ENCODE assay signal across 20 mouse cellular contexts in genomic region chr13:95595411-95595810, GRCm38 (mm10). TPM values are rescaled to one million over a fixed set of nuclear protein-coding genes. Genes with fewer than 3 reads are reported as not detected.
DNase-seq lines count a peak whose midpoint lies in the region; ATAC-seq and TF ChIP-seq lines count a peak whose summit lies in the region.
"Had no signal": no experiment of that assay in that cellular context is flagged by ENCODE, and none has a peak within 500 bp of the region (broad histone marks: within the 10 kb centered on the region; RNA-seq: fewer than 3 reads in every experiment).

No protein-coding gene starts in this region.

- TF ChIP-seq CTCF in lung, embryonic 14.5 days (IDR thresholded peaks at IDR 0.05; ENCODE audit: low read depth): no peak

- H3K4me3 ChIP-seq in lung, embryonic 14.5 days (ENCODE audit: low read depth, low read length): no peak overlapping the region
- H3K4me3 ChIP-seq: hindbrain, embryonic 12.5 days; intestine, embryonic 15.5 days; midbrain, embryonic 15.5 days had no signal

- H3K9ac ChIP-seq in lung, embryonic 14.5 days: no peak overlapping the region
- H3K9ac ChIP-seq: forebrain, postnatal 0 days; hindbrain, embryonic 12.5 days; intestine, embryonic 15.5 days; midbrain, embryonic 15.5 days had no signal

- peak; percentile 56 for DNase-seq in adrenal gland, adult 2 months
- DNase-seq in adrenal gland, adult 8-10 months: no peak
- peak; percentile 65 for DNase-seq in lung, embryonic 14.5 days
- no peak for DNase-seq in lung, postnatal 25 days (ENCODE audit: low spot score)
- peak; percentile 60 for DNase-seq in heart, postnatal 25 days (ENCODE audit: low spot score)
- no peak for DNase-seq in frontal cortex, postnatal 25 days (ENCODE audit: low spot score in 2 of 2)
- DNase-seq in left cerebral cortex, postnatal 36 days (ENCODE audit: low spot score in 2 of 2): no peak
- DNase-seq: cerebellum, postnatal 36 days; forebrain, postnatal 0 days; gastrocnemius, postnatal 25 days; kidney, postnatal 25 days; layer of hippocampus, adult 9-11 months; liver; right cerebral cortex, postnatal 14 days; thymus, postnatal 4 days had no signal

- no peak overlapping the region for H3K4me2 ChIP-seq in lung, embryonic 14.5 days
- H3K4me2 ChIP-seq: hindbrain, embryonic 12.5 days; intestine, embryonic 15.5 days; midbrain, embryonic 15.5 days had no signal

- 47% methylated on average over 7 of the region's 7 CpGs for WGBS in lung, embryonic 14.5 days

- no peak for ATAC-seq in lung, embryonic 14.5 days (ENCODE audit: insufficient read depth)
- 0 out of 2 replicates have a peak, but pooled peaks have one; percentile 26 for ATAC-seq in megakaryocyte progenitor cell, adult 5-6 weeks (replicated peaks; ENCODE audit: poor library complexity)
- ATAC-seq: forebrain, postnatal 0 days; intestine, embryonic 15.5 days; midbrain, embryonic 15.5 days had no signal

- no peaks in the 10 kb centered on the region for H3K4me1 ChIP-seq in lung, embryonic 14.5 days (ENCODE audit: insufficient read depth)
- H3K4me1 ChIP-seq: hindbrain, embryonic 12.5 days; intestine, embryonic 15.5 days; midbrain, embryonic 15.5 days had no signal

- no peaks in the 10 kb centered on the region for H3K36me3 ChIP-seq in lung, embryonic 14.5 days (ENCODE audit: insufficient read depth)
- H3K36me3 ChIP-seq: intestine, embryonic 15.5 days; midbrain, embryonic 15.5 days had no signal

- H3K27ac ChIP-seq in lung, embryonic 14.5 days (ENCODE audit: low read depth): no peak overlapping the region
- H3K27ac ChIP-seq: hindbrain, embryonic 12.5 days; intestine, embryonic 15.5 days; midbrain, embryonic 15.5 days; stomach, postnatal 0 days had no signal

- H3K27me3 ChIP-seq in lung, embryonic 14.5 days (ENCODE audit: insufficient read depth, low read length): no peaks in the 10 kb centered on the region
- H3K27me3 ChIP-seq: hindbrain, embryonic 12.5 days; intestine, embryonic 15.5 days; midbrain, embryonic 15.5 days had no signal

- intact Hi-C loops in heart, postnatal 25 days (cut with DNase I): no loop called here
- intact Hi-C loops in left cerebral cortex, postnatal 36 days (cut with DNase I): no loop called here

- H3K9me3 ChIP-seq in lung, embryonic 14.5 days (ENCODE audit: low read depth, low read length): no peaks in the 10 kb centered on the region
- H3K9me3 ChIP-seq: hindbrain, embryonic 12.5 days; intestine, embryonic 15.5 days; midbrain, embryonic 15.5 days had no signal

RNA-seq across cellular contexts. Expression of gene F2r, which starts 22.9 kb away (rescaled TPM):
- total RNA-seq in adrenal gland, adult 2 months (2021): 100 to 1,000 TPM; 110 to 154 TPM
- 80.5 and 95.4 TPM in 2 replicates for polyA plus RNA-seq in adrenal gland, adult 2 months (2012; rRNA removed)
- total RNA-seq in adrenal gland, adult 8-10 months (2022): 100 to 1,000 TPM; 116 to 170 (median 135) TPM
- 109 and 110 TPM in 2 replicates for polyA plus RNA-seq in lung, embryonic 14.5 days (2014; fragmentation: Nextera tagmentation; extraction: Ambion mirVana)
- 10 to 100 TPM; 21.6 to 23.1 TPM for total RNA-seq in heart, postnatal 25 days (2021)
- 3.8 and 9.6 TPM in 2 replicates for total RNA-seq in megakaryocyte progenitor cell, adult 5-6 weeks (2015)
- total RNA-seq in megakaryocyte progenitor cell, adult 5-6 weeks (2017): 2.5 and 6.2 TPM in 2 replicates
- 1 to 10 TPM; 4.1 to 4.3 TPM for total RNA-seq in left cerebral cortex, postnatal 36 days (2021)

Comparison
In these comparisons a context has a peak if more than half of its experiments do, and no peak if none do; other contexts are left out.
1. DNase-seq: peak in adrenal gland, adult 2 months (single experiment), lung, embryonic 14.5 days (single experiment) and heart, postnatal 25 days (single experiment); none in adrenal gland, adult 8-10 months (single experiment), lung, postnatal 25 days (single experiment), frontal cortex, postnatal 25 days (0 of 2) and left cerebral cortex, postnatal 36 days (0 of 2).
2. RNA of gene F2r, which starts 22.9 kb away (total RNA-seq): 110 to 154 TPM in adrenal gland, adult 2 months and 116 to 170 TPM in adrenal gland, adult 8-10 months; 21.6 to 23.1 TPM in heart, postnatal 25 days, 2.5 to 9.6 TPM in megakaryocyte progenitor cell, adult 5-6 weeks and 4.1 to 4.3 TPM in left cerebral cortex, postnatal 36 days; every median in the first group is over 4 times any median in the second.